Mouse (Mus musculus) liver, embryonic 14 days (tissue): ENCODE data around the gene Vmn1r152. TPM values are rescaled to one million over a fixed set of nuclear protein-coding genes. Genes with fewer than 3 reads are reported as not detected.

ENCODE experiments used
- polyA plus RNA-seq: library from polyadenylated mRNA; depleted of rRNA; stranded (reverse); fragments of >200 nt; gene quantifications from 2 replicates; pipeline ENCODE4 v1.2.3, GENCODE M21; 2012; rRNA removed

The Vmn1r152 gene
- not detected in 2 replicates for polyA plus RNA-seq

DNA sequence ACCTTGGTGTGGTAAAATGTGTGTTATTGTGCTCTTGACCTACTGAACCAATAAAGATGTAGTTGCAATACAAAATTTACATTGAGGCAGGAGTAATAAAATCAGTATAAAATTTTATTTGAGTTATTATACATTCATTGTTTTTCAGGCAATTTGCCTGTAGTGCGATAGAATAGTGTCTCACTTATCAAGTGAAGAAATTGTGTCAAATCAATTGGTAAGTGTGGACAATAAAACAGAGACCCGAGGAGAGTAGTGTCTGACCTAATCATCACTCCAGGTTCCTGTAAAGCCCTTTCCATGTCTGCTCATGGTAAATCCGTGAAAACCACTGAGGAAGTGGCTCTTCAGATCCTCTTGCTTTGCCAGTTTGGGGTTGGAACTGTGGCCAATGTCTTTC is at the start of gene Vmn1r152:
Gene Vmn1r152 (plus strand): TSS at position 301 of the 400 bp plus-strand sequence.

DNA sequence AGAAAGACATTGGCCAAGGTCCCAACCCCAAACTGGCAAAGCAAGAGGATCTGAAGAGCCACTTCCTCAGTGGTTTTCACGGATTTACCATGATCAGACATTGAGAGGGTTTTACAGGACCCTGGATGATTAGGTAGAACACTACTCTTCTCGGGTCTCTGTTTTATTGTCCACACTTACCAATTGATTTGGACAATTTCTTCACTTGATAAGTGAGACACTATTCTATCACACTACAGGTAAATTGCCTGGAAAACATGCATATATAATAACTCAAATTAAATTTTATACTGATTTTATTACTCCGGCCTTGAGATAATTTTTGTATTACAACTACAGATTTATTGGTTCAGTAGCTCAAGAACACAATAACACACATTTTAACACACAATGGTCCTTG is 23.2 kb upstream of the Vmn1r152 start, which contains the start of gene Vmn1r151:
Gene Vmn1r151 (minus strand): TSS at position 101 of the 400 bp plus-strand sequence.

GRCm38 (mm10) chr7:22534787-22535186 is 12.0 kb downstream of the Vmn1r152 start, which contains the start of gene Gm8677:
TSS of gene Gm8677 (minus strand) at chr7:22534887.

DNA sequence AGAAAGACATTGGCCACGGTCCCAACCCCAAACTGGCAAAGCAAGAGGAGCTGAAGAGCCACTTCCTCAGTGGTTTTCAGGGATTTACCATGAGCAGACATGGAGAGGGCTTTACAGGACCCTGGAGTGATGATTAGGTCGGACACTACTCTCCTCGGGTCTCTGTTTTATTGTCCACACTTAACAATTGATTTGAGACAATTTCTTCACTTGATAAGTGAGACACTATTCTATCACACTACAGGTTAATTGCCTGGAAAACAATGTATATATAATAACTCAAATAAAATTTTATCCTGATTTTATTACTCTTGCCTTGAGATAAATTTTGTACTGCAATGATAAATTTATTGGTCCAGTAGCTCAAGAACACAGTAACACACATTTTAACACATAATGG is 42.5 kb downstream of the Vmn1r152 start, which contains the start of gene Gm4201:
Gene Gm4201 (minus strand): TSS at position 101 of the 400 bp plus-strand sequence.

Other genes with a start within 250 kb of the Vmn1r152 start
- not detected in 2 replicates for gene Gm4187, start 193.2 kb upstream of the Vmn1r152 start, polyA plus RNA-seq
- gene Gm8660, start 151.9 kb upstream of the Vmn1r152 start, polyA plus RNA-seq: not detected in 2 replicates
- gene Vmn1r148, start 109.4 kb upstream of the Vmn1r152 start, polyA plus RNA-seq: not detected in 2 replicates
- gene Vmn1r149, start 84.7 kb upstream of the Vmn1r152 start, polyA plus RNA-seq: not detected in 2 replicates
- gene Gm10665, start 58.9 kb upstream of the Vmn1r152 start, polyA plus RNA-seq: not detected in 2 replicates
- not detected in 2 replicates for gene Vmn1r151, start 23.3 kb upstream of the Vmn1r152 start, polyA plus RNA-seq
- gene Gm8677, start 11.9 kb downstream of the Vmn1r152 start, polyA plus RNA-seq: not detected in 2 replicates
- gene Gm4201, start 42.4 kb downstream of the Vmn1r152 start, polyA plus RNA-seq: not detected in 2 replicates
- not detected in 2 replicates for gene Gm4565, start 65.2 kb downstream of the Vmn1r152 start, polyA plus RNA-seq
- not detected in 2 replicates for gene Vmn1r155, start 135.1 kb downstream of the Vmn1r152 start, polyA plus RNA-seq
- not detected in 2 replicates for gene Gm8693, start 169.3 kb downstream of the Vmn1r152 start, polyA plus RNA-seq
- gene Gm4567, start 196.7 kb downstream of the Vmn1r152 start, polyA plus RNA-seq: not detected in 2 replicates
- not detected in 2 replicates for gene Vmn1r157, start 238.7 kb downstream of the Vmn1r152 start, polyA plus RNA-seq